Mouse (Mus musculus): ENCODE data around the gene Gmppb.

GRCm38 (mm10) chr9:108083561-108083960, 34.5 kb downstream of the Gmppb start:
- no peak for TF ChIP-seq CHD2 (IDR thresholded peaks at IDR 0.05; ENCODE audit: low read length)
- no peak for TF ChIP-seq CTCF (conservative IDR thresholded peaks at IDR 0.05 in 1 of 2, IDR thresholded peaks at IDR 0.05 in 1 of 2; ENCODE audit: low read depth in 2 of 2, low read length in 2 of 2)
- TF ChIP-seq HCFC1 (IDR thresholded peaks at IDR 0.05; ENCODE audit: low read depth, low read length), result no peak
- TF ChIP-seq SIN3A (IDR thresholded peaks at IDR 0.05; ENCODE audit: low read length), result no peak
- TF ChIP-seq MAZ (IDR thresholded peaks at IDR 0.05; ENCODE audit: low read depth, low read length), result no peak
- no peak for TF ChIP-seq POLR2A (IDR thresholded peaks at IDR 0.05; ENCODE audit: low read depth, low read length)
- TF ChIP-seq EP300 (IDR thresholded peaks at IDR 0.05; ENCODE audit: low read length), result no peak
- no peak for TF ChIP-seq ZNF384 (IDR thresholded peaks at IDR 0.05; ENCODE audit: low read depth, low read length)
- no peak for TF ChIP-seq USF1 (IDR thresholded peaks at IDR 0.05; ENCODE audit: low read depth, low read length)
- no peak for TF ChIP-seq USF2 (conservative IDR thresholded peaks at IDR 0.05; ENCODE audit: low read depth, low read length)

All from CH12.LX (cell line).